Mouse (Mus musculus) adrenal gland, postnatal 10 days (tissue): ENCODE measurements around the gene Tle6. TPM values are rescaled to one million over a fixed set of nuclear protein-coding genes. Genes with fewer than 3 reads are reported as not detected.

Experiments
- DNase-seq: peaks from one replicate; pipeline ENCODE4 v3.0.0; 2021; ENCODE audit warnings: mixed read lengths
- total RNA-seq, 2 experiments: library from RNA; stranded (reverse); gene quantifications; 2 replicates each; pipeline ENCODE4 v1.2.3; 2021

The Tle6 gene
- total RNA-seq, 2 experiments from 2014 or later: 8.7 to 10.8 TPM

- DNase-seq: no peak
Observed at GRCm38 (mm10) chr10:81592631-81593030, 8.2 kb downstream of the Tle6 start.

GRCm38 (mm10) chr10:81591846-81592245 lies 9.0 kb downstream of the Tle6 start:
- DNase-seq: no peak

GRCm38 (mm10) chr10:81588739-81589138 lies 12.1 kb downstream of the Tle6 start:
- no peak for DNase-seq

GRCm38 (mm10) chr10:81583347-81583746 lies 17.5 kb downstream of the Tle6 start:
- no peak for DNase-seq

- no peak for DNase-seq
Observed at GRCm38 (mm10) chr10:81580441-81581070, 20.3 kb downstream of the Tle6 start.

DNA sequence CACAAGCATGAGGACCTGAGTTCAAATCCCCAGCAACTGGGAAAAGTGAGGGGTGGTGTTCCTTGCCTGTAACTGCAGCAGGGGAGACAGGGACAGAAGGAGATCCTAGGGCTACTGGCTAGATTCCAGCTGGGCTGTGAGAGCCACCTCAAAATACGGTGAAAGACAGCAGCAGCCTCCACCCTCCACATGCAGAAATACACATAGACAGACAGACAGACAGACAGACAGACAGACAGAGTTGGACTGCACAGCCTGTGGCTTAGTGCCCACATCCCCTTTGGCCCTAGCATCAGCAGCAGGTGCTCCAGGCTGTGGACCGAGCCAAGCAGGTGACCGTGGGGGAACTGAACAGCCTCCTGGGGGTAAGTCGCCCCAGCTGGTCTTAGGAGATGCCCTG lies 20.9 kb downstream of the Tle6 start:
- no peak for DNase-seq

- no peak for DNase-seq
Observed at GRCm38 (mm10) chr10:81575695-81576094, 25.2 kb downstream of the Tle6 start.

GRCm38 (mm10) chr10:81575208-81575631 lies 25.7 kb downstream of the Tle6 start:
- peak; percentile 72 for DNase-seq

GRCm38 (mm10) chr10:81574081-81575056 lies 26.5 kb downstream of the Tle6 start, which contains the start of gene Tle2:
Tle2 (plus strand) TSS chr10:81574561.
- no peak for DNase-seq

DNA sequence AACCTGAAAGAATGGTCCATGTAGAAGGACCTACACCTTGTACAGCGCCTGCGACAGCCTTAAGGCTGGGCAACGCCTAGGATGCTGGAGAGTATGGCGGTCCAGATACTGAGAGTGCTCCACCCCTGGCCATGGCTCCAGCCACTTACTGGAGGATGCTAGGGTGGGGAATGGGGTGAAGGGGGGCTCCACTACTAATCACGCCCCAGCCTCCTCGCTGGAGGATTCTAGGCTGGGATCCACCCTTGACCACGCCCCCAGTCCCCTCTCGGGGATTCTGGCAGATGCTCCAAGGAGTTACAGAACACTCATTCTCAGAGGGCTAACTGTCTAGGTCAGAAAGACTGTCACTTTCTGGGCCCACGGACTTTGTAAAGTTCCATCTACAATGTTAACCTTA lies 27.9 kb downstream of the Tle6 start:
- no peak for DNase-seq

DNA sequence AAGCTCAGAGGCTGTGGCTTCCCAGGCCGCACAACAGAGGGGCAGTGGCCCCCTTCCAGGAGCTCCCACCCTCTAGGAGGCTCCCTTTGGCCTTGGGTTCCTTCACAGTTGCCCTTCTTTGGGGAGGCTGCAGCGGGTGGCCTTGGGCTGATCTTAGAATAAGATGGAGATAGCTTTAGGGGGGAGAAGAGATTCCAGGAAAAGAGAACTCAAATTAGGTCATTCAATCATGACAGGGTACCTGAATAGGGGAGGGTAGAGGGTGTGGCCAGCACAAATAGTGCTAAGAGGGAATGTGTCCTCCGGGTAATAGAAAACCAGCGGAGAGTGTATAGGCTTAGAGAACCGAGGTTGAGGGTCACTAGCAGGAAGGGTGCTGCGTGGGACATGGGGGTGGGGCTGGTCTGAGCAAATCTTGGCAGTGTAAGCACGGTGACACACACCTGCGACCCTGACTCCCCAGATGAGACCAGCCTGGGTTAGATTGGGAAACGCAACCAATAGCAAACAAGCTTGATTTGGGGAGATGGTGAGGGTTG lies 28.7 kb downstream of the Tle6 start:
- DNase-seq: peak; percentile 53

DNA sequence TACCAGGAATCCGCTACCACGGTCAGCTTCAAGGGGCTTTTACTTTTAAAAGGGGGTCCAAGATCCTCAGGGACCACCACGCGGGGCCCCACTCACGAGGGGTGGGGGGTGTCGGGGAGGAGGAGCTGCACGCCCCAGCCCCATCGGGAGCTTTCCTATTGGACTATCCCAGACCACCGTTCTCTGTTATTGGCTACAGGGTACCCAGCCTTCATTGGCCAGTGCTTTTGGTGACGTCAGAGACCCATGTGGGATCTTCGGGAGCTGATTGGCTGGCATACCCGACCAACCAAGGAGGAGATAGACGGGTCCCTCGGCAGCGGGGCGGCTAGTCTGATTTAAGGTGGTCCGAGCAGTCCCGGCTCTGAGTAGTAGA lies 29.4 kb downstream of the Tle6 start:
- peak; percentile 99 for DNase-seq

DNA sequence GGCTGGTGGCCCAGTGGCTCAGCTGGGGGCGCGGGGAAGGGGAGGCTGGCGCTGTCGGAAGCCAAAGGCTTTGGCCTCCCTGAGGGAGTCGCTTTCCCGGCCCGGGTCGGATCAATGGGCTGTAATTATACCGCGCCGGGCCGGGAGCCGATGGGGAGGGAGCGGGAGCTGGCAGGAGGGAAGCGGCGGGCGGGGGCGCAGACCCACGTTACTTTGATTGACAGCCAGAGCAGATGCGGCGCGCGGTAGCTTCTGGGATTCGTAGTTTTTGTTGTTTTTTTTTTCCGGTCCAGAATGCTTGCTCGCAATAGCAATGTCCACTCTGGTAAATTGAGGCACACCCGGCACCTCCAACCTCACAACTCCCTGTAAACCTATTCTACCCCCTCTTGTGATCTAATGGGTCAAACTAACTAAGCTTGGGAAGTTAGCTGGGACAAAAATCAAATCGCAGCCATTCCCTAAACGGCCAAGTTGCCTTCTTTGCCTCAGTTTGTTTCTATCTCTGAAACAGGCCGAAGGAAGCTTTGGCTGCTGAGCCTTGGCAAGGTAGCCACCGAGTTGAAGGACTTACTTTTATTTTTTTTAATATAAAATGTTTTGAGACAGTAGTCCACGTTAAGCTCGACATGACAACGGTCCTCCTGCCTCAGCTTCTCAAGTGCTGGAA lies 29.9 kb downstream of the Tle6 start:
- DNase-seq: peak; percentile 95

DNA sequence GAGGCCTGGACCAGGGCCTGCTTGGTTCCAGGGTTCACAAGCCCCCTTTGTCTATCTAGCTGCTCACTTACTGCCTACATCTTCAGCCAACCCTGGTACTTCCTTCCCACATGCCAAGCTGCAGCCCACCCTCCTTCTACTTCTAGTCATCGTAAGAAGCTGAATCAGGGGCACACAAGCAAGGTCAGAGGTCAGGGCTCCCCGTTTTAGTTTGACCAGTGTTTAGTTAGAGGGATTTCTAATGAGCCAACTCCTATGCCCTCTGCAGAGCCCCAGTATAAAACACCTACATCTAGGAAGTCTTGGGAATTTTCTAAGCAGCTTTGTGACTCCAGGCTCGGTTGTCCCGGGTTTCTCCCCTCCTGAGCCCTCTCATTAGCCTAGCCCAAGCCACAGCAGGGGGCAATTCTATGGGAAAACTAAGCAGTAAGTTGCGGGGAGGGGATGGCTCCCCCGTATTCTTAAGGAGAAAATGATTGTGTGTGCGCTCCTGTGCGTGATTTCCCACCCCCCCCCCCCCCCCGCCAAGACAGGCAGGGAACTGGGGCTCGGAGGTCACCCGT lies 30.6 kb downstream of the Tle6 start:
- no peak for DNase-seq

DNA sequence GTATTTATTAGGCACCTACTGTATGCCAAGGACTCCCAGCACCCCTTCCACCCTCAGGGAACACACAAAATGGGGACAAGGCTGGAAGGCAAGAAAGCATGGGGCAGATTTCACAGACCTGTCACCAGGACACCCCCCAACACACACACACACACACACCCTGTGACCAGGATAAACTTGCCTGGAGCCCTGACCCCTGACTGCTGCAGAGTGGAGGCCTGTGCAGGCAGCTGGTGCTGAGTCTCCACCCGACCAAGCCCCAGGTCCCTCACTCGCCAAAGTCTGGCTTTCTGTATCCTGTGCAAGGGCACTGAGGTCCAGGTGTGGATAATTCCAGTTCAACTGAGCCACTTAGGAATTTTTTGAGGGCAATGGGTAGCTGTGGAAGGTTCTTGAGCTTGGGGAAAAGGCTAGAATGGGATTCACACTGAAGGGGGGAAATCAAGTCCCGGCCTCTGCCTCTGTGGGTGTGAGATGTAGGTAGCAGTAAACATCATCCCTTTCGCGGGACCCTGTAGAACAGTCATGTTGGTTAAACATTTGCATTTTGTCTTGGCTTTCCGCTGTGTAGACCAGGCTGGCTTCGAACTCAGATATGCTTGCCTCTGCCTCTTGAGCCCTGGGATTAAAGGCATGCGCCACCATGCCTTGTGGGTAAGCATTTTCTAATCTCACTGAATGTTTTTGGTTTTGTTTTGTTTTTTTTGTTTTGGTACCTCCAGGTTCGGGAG lies 31.2 kb downstream of the Tle6 start:
- DNase-seq: no peak

GRCm38 (mm10) chr10:81568381-81569191 lies 32.3 kb downstream of the Tle6 start:
- peak; percentile 83 for DNase-seq

GRCm38 (mm10) chr10:81565257-81566228 lies 35.3 kb downstream of the Tle6 start:
- no peak for DNase-seq

GRCm38 (mm10) chr10:81564734-81565133 lies 36.1 kb downstream of the Tle6 start:
- peak; percentile 66 for DNase-seq

GRCm38 (mm10) chr10:81564216-81564615 lies 36.7 kb downstream of the Tle6 start:
- peak; percentile 74 for DNase-seq
